Mouse (Mus musculus) MEL (cell line): Measurements from ENCODE around the gene Nr2c2ap. TPM values are rescaled to one million over a fixed set of nuclear protein-coding genes. Genes with fewer than 3 reads are reported as not detected.
A peak's percentile ranks its signal among the peaks of the same experiment; 100 is the strongest.

Source experiments
- DNase-seq: peaks from one replicate; pipeline ENCODE4 v3.0.0; 2011; ENCODE audit warnings: low read depth, low spot score
- H3K27ac ChIP-seq: 2 replicates; pipeline ENCODE4 v1.5.1; 2012; ENCODE audit warnings: low read depth, mild to moderate bottlenecking, control low read depth, low read length, moderate library complexity; ENCODE audit not compliant: control insufficient read depth
- H3K27me3 ChIP-seq, 2 experiments: fragments of 150-350 bp in 1 of 2; sonication (generic) in 1 of 2; 2 replicates each; pipeline ENCODE4 v1.6.1; 2012; ENCODE audit warnings: low read length in 2 of 2, mild to moderate bottlenecking in 2 of 2, improper control_type of control experiment in 1 of 2, moderate library complexity in 1 of 2; ENCODE audit not compliant: insufficient read depth in 2 of 2, control insufficient read depth in 1 of 2
- H3K36me3 ChIP-seq, 2 experiments: 2 replicates each; pipeline ENCODE4 v1.6.1; 2012 to 2014; ENCODE audit warnings: low read length in 2 of 2, improper control_type of control experiment in 1 of 2, inconsistent platforms in 1 of 2, mild to moderate bottlenecking in 1 of 2; ENCODE audit not compliant: insufficient read depth in 2 of 2, control insufficient read depth in 1 of 2
- H3K4me1 ChIP-seq, 2 experiments: fragments of 150-350 bp in 1 of 2; sonication (generic) in 1 of 2; 2 replicates each; pipeline ENCODE4 v1.6.1; 2012; ENCODE audit warnings: low read length in 2 of 2, improper control_type of control experiment in 1 of 2, mild to moderate bottlenecking in 1 of 2; ENCODE audit not compliant: insufficient read depth in 2 of 2, control insufficient read depth in 1 of 2
- H3K4me3 ChIP-seq, 2 experiments: fragments of 150-350 bp in 1 of 2; sonication (generic) in 1 of 2; 2 replicates each; pipeline ENCODE4 v1.5.1; 2012; ENCODE audit warnings: low read depth in 2 of 2, low read length in 2 of 2, mild to moderate bottlenecking in 2 of 2, moderate library complexity in 2 of 2, control low read depth in 1 of 2, improper control_type of control experiment in 1 of 2; ENCODE audit not compliant: control insufficient read depth in 1 of 2, insufficient read depth in 1 of 2
- H3K79me2 ChIP-seq: 2 replicates; pipeline ENCODE4 v1.6.1; 2012; ENCODE audit warnings: mild to moderate bottlenecking, low read length, moderate library complexity; ENCODE audit not compliant: control insufficient read depth, poor library complexity, insufficient read depth
- H3K9ac ChIP-seq: 2 replicates; pipeline ENCODE4 v1.6.1; 2012; ENCODE audit warnings: low read depth, mild to moderate bottlenecking, control low read depth, low read length, moderate library complexity; ENCODE audit not compliant: control insufficient read depth, poor library complexity, severe bottlenecking
- H3K9me3 ChIP-seq: fragments of 150-350 bp; sonication (generic); replicated peaks from 2 replicates; pipeline ENCODE4 v1.6.1; 2012; ENCODE audit warnings: mild to moderate bottlenecking, low read length, improper control_type of control experiment, moderate library complexity; ENCODE audit not compliant: insufficient read depth
- EP300 ChIP-seq, 2 experiments: IDR thresholded peaks; 2 replicates each; pipeline ENCODE4 v1.6.1; 2011; ENCODE audit warnings: improper control_type of control experiment in 2 of 2, low read length in 2 of 2, low read depth in 1 of 2, mild to moderate bottlenecking in 1 of 2
- GATA1 ChIP-seq: IDR thresholded peaks from 2 replicates; pipeline ENCODE4 v1.6.1; 2011; ENCODE audit warnings: low read depth, low read length, improper control_type of control experiment
- JUND ChIP-seq: IDR thresholded peaks from 2 replicates; pipeline ENCODE4 v1.6.1; 2011; ENCODE audit warnings: low read depth, mild to moderate bottlenecking, improper control_type of control experiment, low read length
- MAZ ChIP-seq: IDR thresholded peaks from 2 replicates; pipeline ENCODE4 v1.6.1; 2012; ENCODE audit warnings: low read depth, mild to moderate bottlenecking, inconsistent platforms, low read length, improper control_type of control experiment
- MEF2A ChIP-seq: IDR thresholded peaks from 2 replicates; pipeline ENCODE4 v1.6.1; 2014; ENCODE audit warnings: low read depth, mild to moderate bottlenecking, inconsistent platforms, low read length, improper control_type of control experiment; ENCODE audit not compliant: poor library complexity, insufficient replicate concordance, severe bottlenecking; ENCODE audit errors: extremely low read depth
- MXI1 ChIP-seq: IDR thresholded peaks from 2 replicates; pipeline ENCODE4 v1.6.1; 2011; ENCODE audit warnings: mild to moderate bottlenecking, low read depth, low read length, improper control_type of control experiment
- MYB ChIP-seq: IDR thresholded peaks from 2 replicates; pipeline ENCODE4 v1.6.1; 2011; ENCODE audit warnings: mild to moderate bottlenecking, low read depth, low read length, improper control_type of control experiment
- NRF1 ChIP-seq: IDR thresholded peaks from 2 replicates; pipeline ENCODE4 v1.6.1; 2014; ENCODE audit warnings: low read depth, mild to moderate bottlenecking, inconsistent platforms, low read length, improper control_type of control experiment, moderate library complexity; ENCODE audit not compliant: poor library complexity, insufficient read depth, severe bottlenecking
- RCOR1 ChIP-seq: IDR thresholded peaks from 2 replicates; pipeline ENCODE4 v1.6.1; 2012; ENCODE audit warnings: low read depth, mild to moderate bottlenecking, inconsistent platforms, low read length, improper control_type of control experiment
- SMC3 ChIP-seq: IDR thresholded peaks from 2 replicates; pipeline ENCODE4 v1.6.1; 2011; ENCODE audit warnings: low read depth, low read length, improper control_type of control experiment
- TCF12 ChIP-seq: IDR thresholded peaks from 2 replicates; pipeline ENCODE4 v1.6.1; 2014; ENCODE audit warnings: low read depth, mild to moderate bottlenecking, inconsistent platforms, low read length, improper control_type of control experiment, moderate library complexity
- UBTF ChIP-seq: IDR thresholded peaks from 2 replicates; pipeline ENCODE4 v1.6.1; 2012; ENCODE audit warnings: low read depth, mild to moderate bottlenecking, inconsistent platforms, low read length, improper control_type of control experiment, moderate library complexity, borderline replicate concordance; ENCODE audit not compliant: insufficient read depth
- USF2 ChIP-seq, 2 experiments: IDR thresholded peaks; 2 replicates each; pipeline ENCODE4 v1.6.1; 2011 to 2012; ENCODE audit warnings: improper control_type of control experiment in 2 of 2, low read length in 2 of 2, borderline replicate concordance in 1 of 2, inconsistent platforms in 1 of 2, low read depth in 1 of 2, mild to moderate bottlenecking in 1 of 2; ENCODE audit not compliant: insufficient read depth in 1 of 2
- polyA plus RNA-seq, 2 experiments: library from polyadenylated mRNA; stranded (reverse) in 1 of 2; unstranded in 1 of 2; fragments of >175 nt in 1 of 2; fragments of >200 nt in 1 of 2; gene quantifications; 2 replicates each; pipeline versions ENCODE4 v1.2.1 to v1.2.4; 2012; ENCODE audit warnings: low replicate concordance in 2 of 2, low read depth in 1 of 2; ENCODE audit not compliant: insufficient read length in 2 of 2, insufficient read depth in 1 of 2, missing spikeins in 1 of 2
- total RNA-seq: library from RNA; depleted of rRNA; stranded (reverse); fragments of 300-350 nt; gene quantifications from 2 replicates; pipeline ENCODE4 v1.2.3, GENCODE M21; 2012

Gene Nr2c2ap
- total and polyA plus RNA-seq, 3 experiments = 24.6 to 55.7 TPM; not detected in 1

GRCm38 (mm10) chr8:70170116-70170515 is 39.0 kb downstream of the Nr2c2ap start:
- Histone ChIP-seq H3K9ac (no peak overlapping the region), H3K36me3 (peaks cover 0 to 10% of the 10 kb centered on the region in 2 experiments; a peak in 2 of 4 replicates), H3K27me3 (no peaks in the 10 kb centered on the region), H3K4me1 (peaks cover 7 to 19% of the 10 kb centered on the region in 2 experiments), H3K9me3 (no peaks in the 10 kb centered on the region), H3K4me3 (no peak overlapping the region), H3K79me2 (peaks cover 10% of the 10 kb centered on the region), H3K27ac (no peak overlapping the region)
- TF ChIP-seq MXI1 = no peak
- no peak for DNase-seq

GRCm38 (mm10) chr8:70170748-70171147 is 39.6 kb downstream of the Nr2c2ap start:
- no peak overlapping the region for H3K9ac ChIP-seq
- H3K27ac ChIP-seq = no peak overlapping the region
- peaks cover 7 to 19% of the 10 kb centered on the region in 2 experiments for H3K4me1 ChIP-seq
- no peaks in the 10 kb centered on the region for H3K9me3 ChIP-seq
- H3K4me3 ChIP-seq = no peak overlapping the region
- H3K36me3 ChIP-seq = peaks cover 0 to 10% of the 10 kb centered on the region in 2 experiments; a peak in 2 of 4 replicates
- DNase-seq = no peak
- H3K79me2 ChIP-seq = peaks cover 10% of the 10 kb centered on the region
- TF ChIP-seq UBTF (no peak), NRF1 (no peak), RCOR1 (no peak)
- TF ChIP-seq, all 39 proteins: peak for 0
- no peaks in the 10 kb centered on the region for H3K27me3 ChIP-seq

- Histone ChIP-seq H3K27me3 (no peaks in the 10 kb centered on the region), H3K4me3 (peak overlapping the region in 1 of 2 experiments; percentile 75; a peak in 1 of 4 replicates), H3K9me3 (no peaks in the 10 kb centered on the region), H3K9ac (peak overlapping the region; percentile 82; the same call in 1 of the 2 replicates), H3K4me1 (peaks cover 7 to 19% of the 10 kb centered on the region in 2 experiments), H3K36me3 (peaks cover 0 to 10% of the 10 kb centered on the region in 2 experiments; a peak in 2 of 4 replicates), H3K27ac (no peak overlapping the region; the same call in 1 of the 2 replicates)
- DNase-seq = no peak
- no peak for TF ChIP-seq TCF12
- TF ChIP-seq UBTF = no peak
- no peak for TF ChIP-seq EP300 (IDR thresholded peaks at IDR 0.05; ENCODE audit: low read depth in 1 of 2, low read length in 2 of 2)
- no peak for TF ChIP-seq SMC3
- TF ChIP-seq MAZ = no peak
- TF ChIP-seq GATA1 = no peak
- no peak for TF ChIP-seq MEF2A
- no peak for TF ChIP-seq JUND
- no peak for TF ChIP-seq USF2 (IDR thresholded peaks at IDR 0.05; ENCODE audit: borderline replicate concordance in 1 of 2, insufficient read depth in 1 of 2, low read depth in 1 of 2, low read length in 2 of 2)
- no peak for TF ChIP-seq MYB
- no peak for TF ChIP-seq RCOR1
- TF ChIP-seq, all 39 proteins: peak for 0
- peaks cover 10% of the 10 kb centered on the region for H3K79me2 ChIP-seq
Observed at GRCm38 (mm10) chr8:70171240-70171639, 40.1 kb downstream of the Nr2c2ap start.
